Mouse (Mus musculus) heart, adult 18-20 months (tissue): ENCODE results near the gene Cabp1. TPM values are rescaled to one million over a fixed set of nuclear protein-coding genes. Genes with fewer than 3 reads are reported as not detected.
"Not testable (repeated sequence)": the region's sequence is repeated elsewhere in the genome, so short reads cannot be mapped to it uniquely, and the experiment has no call there.

Experiments used
- DNase-seq, 2 experiments: peaks; one replicate each; pipeline ENCODE4 v3.0.0; 2021 to 2022; ENCODE audit warnings: mixed read lengths in 1 of 2
- total RNA-seq, 2 experiments: library from RNA; stranded (reverse); gene quantifications; 2 replicates each; pipeline ENCODE4 v1.2.3; 2021

Gene Cabp1
- total RNA-seq, 2 experiments from 2014 or later: 1.8 to 2.0 TPM

DNA sequence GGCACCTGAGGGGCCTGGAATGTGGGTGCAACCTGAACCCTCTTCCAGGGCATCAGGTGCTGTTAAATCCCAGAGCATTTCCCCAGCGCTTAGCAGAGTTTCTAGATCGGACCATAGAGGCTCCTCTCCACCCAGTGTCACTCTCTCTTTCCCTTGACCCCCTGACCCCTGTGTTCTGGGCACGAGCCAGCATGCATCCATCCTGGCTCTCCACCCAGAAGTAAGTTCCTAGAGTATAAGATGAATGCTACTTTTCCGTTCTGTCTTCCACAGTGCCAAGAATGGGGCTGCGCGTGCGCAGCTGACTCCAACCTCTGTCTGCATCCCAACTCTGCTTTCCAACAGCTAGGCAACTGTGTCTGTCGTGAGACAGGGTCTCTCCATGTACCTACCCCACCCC lies 24.0 kb downstream of the Cabp1 start:
- DNase-seq: no peak

DNA sequence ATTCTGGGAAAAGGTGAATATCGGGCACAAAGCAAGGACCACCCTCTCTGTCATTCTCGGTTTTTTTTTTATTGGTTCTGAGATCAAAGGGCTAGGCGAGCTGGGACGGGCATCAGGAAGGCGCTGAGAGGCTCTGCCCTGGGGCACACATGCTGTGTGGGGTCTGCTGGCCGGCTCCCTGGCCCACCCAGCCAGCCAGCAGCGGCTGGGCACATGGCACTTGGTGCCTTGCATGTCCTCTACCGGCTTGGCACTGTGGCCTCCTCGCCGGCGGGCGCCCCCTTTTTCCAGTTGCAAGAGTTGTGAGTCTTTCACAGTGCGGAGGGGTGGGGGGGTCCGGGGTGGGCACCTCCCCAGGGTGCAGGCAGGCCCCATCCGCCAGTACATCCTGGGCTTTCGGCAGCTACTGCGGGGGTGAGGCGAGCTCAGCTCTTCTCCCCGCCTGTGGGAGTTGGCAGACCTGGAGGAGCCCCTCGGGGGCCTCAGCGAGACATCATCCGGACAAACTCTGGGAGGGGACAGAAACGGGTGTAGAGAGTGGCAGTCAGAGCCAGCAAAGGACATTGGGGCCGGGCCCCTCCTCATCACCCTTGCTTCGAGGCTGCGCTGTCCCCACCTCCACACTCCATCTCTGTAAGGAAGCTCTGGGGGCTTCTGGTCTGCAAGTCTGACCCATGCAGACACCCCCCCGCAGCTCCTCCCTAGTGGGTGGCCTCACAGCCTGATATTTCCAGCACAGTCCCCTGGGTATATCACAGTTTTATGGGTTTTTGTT lies 25.4 kb downstream of the Cabp1 start:
- no peak for DNase-seq

DNA sequence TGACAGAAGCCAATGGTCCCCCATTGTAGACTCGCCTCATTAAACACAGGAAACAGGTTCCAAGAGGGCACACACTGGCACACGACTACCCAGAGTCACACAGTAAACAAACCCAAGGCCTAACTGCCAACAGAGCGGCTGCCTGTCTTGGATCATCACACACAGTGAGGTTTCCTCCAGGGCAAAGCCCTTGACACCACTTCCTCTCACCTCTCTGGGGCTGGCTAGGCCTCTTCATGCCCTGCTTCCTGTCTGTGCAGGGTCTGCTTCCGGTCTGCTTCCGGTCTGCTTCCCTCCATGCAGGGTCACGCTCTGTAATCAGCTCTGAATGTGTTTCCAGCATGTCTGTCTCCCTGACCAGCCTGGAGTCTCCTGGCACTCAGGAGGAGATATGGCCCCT lies 26.8 kb downstream of the Cabp1 start:
- no peak for DNase-seq

DNA sequence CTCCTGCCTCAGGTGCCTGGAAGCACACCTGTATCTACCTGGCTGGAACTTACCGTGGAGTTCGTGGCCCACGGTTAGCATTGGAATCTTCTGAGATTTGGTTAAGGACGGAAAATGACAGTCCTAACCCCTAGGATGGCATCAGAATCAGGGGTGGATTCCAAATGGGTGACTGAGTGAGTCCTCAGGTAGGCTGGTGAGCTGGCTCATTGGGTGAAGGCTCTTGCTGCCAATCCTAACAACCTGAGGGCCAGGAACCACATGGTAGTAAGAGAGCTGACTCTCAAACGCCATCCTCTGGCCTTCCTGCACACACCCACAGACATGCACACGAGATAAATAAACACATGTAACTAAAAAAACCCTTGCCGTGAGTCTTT lies 27.4 kb downstream of the Cabp1 start:
- DNase-seq: no peak

DNA sequence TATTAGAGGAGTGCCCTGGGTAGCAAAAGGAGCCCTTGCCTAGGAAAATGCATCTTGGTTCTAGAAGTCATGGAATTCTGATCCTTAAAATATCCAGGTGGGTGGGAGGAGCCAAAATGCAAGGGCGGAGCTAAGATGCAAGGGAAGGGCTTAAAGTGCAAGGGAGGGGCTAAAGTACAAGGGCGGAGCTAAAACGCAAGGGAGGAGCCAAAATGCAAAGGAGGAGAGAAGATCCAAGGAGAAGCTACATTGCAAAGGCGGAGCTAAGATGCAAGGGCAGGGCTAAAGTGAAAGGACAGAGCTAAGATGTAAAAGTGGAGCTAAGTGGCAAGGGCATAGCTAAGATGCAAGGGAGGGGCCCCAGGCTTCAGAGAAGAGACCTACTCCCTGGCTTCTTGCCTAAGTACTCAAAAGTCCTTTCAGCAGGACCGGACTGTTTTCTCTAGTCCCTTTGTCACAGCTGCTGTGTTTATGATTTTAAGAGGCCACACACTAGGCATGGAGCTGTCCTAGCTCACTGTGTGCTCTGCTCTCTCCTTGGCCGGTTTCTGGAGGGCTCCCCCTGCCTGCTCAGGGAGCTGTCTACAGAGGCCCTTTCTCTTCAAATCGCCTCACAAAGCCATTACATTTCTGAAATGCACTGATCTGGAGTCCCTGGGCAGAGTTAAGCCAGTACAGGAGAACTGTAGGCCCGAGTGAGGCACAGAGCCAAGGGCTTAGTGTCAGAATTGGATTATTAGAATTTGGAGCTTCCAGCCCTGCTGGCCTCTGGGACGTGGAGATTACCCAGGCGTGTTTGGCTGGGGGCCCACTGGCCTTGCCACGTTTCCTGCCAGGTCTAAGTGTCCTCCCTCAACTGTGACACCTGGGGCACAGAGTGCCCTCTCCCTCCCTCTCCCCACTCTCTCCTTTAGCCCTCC lies 28.0 kb downstream of the Cabp1 start:
- DNase-seq: no peak

DNA sequence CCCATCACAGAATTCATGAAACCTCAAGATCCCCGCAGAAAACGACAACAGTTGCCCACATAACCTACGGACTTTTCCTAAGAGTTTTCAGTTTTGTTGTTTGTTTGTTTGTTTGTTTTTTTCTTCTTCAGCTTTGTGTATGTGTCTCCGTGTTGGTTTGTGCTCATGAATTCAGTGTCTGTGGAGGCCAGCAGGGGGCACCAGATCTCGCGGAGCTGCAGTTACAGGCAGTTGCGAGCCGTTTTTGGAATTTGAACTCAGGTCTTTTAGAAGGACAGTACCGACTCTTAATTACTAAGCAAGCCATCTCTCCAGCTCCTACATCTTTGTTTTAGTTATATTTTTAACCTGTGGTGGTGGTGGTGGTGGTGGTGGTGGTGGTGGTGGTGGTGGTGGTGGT lies 28.8 kb downstream of the Cabp1 start:
- DNase-seq: no peak

DNA sequence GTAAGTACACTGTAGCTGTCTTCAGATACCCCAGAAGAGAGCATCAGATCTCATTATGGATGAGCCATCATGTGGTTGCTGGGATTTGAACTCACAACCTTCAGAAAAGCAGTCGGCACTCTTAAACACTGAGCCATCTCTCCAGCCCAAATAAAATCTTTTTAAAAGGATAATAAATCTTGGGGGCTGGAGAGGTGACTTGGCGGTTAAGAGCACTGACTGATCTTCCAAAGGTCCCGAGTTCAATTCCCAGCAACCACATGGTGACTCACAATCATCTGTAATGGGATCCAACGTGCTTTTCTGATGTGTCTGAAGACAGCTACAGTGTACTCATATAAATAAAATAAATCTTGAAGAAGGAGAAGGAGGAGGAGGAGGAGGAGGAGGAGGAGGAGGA lies 29.7 kb downstream of the Cabp1 start:
- DNase-seq: not testable (repeated sequence)

DNA sequence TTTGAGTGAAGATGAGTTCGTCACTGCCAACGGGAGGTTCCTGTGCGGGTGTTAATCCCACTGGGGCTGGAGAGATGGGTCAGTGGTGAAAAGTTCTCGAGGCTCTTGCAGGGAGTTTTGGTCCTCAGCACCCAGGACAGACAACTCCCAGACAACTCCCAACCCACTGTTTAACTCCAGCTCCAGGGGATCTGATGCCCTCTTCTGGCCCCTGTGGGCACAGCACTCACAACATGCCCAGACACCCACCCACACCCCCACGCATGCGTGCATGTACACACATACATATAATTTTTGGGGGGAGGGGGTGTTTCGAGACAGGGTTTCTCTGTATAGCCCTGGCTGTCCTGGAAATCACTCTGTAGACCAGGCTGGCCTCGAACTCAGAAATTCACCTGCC lies 30.6 kb downstream of the Cabp1 start:
- DNase-seq: peak; percentile 53 to 72

DNA sequence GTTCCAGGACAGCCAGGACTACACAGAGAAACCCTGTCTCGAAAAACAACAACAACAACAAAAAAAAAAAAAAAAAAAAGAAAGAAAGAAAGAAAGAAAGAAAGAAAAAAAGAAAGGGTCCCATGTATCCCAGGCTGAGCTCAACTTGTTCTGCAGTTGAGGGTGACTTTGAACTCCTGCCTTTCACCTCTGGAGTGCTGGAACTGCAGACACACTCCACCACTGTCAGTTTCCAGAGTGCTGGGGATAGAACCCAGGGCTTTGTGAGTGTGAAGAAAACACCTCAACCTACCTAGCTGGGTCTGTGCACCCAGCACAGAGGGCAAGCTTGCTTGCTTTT lies 32.3 kb downstream of the Cabp1 start:
- DNase-seq: not testable (repeated sequence)

DNA sequence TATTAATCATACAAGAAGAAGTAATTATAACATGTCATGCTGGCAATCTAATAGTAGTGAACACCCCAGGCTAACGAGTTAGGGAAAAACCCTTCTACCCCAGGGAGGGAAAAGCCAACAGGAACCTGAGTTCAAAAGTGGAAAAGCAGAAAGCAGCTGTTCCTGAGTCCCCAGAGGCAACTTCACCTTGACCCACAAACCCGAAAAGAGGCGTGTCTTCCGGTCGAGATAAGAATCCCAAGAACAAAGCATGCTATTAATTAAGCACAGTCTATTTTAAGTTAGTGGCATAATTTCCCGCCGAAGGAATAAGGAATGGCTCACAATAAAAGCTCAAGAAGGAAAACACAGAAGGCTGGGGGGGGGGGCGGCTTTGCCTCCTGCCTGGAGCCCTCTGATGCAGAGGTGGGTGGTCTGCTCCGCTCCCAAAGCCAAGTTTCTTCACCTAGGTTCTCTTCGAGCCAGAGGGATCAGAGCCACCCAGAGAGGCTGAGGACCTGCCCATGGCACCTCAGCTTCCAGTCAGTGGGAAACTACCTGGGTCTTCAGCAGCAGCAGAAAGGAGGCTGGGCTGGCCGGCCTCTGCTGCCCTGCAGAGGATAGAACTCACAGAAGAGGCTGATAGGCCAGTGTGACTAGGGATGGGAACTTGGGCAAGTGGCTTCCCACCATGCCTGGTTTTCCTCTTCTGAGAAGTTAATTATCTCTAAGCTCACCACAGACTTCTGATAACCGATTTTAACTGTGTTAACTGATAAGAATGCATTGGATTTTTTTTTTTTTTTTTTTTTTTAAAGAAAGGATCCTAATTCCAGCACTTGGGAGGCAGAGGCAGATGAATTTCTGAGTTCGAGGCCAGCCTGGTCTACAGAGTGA lies 32.9 kb downstream of the Cabp1 start:
- DNase-seq: peak; percentile 60 to 85

DNA sequence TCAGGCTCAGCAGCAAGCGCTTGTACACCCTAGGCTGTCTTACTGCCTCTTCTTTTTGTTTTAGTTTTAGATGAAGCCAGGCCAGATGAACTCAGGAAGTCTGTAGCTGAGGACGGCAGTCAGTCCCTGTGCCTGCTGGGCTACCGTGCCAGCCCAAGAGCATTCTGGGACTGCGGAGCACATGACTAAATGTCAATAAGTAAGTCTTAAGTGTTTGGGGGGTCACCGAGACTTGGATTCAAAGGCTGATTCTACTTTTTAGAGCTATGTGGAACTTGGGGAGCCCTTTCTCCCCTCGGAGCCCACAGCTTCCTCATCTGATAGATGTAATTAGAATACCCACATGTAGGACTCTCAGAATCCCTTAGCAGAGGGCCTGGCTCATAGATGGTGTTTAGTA lies 33.5 kb downstream of the Cabp1 start:
- DNase-seq: no peak

DNA sequence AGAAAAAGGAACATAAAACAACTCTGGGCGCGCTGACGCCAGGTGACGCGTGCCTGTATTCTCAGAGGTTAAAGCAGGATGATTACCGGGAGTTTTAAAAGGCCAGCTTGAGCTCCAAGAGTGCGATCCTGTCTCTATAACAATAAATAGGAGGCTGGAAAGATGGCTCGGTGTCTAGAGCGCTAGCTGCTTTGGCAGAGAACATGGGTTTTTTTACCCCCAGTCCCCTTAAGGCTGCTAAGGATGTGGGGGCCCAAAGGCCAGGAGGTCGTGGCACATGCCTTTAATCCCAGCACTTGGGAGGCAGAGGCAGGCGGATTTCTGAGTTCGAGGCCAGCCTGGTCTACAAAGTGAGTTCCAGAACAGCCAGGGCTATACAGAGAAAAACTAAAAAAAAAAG lies 35.0 kb downstream of the Cabp1 start:
- no peak for DNase-seq

DNA sequence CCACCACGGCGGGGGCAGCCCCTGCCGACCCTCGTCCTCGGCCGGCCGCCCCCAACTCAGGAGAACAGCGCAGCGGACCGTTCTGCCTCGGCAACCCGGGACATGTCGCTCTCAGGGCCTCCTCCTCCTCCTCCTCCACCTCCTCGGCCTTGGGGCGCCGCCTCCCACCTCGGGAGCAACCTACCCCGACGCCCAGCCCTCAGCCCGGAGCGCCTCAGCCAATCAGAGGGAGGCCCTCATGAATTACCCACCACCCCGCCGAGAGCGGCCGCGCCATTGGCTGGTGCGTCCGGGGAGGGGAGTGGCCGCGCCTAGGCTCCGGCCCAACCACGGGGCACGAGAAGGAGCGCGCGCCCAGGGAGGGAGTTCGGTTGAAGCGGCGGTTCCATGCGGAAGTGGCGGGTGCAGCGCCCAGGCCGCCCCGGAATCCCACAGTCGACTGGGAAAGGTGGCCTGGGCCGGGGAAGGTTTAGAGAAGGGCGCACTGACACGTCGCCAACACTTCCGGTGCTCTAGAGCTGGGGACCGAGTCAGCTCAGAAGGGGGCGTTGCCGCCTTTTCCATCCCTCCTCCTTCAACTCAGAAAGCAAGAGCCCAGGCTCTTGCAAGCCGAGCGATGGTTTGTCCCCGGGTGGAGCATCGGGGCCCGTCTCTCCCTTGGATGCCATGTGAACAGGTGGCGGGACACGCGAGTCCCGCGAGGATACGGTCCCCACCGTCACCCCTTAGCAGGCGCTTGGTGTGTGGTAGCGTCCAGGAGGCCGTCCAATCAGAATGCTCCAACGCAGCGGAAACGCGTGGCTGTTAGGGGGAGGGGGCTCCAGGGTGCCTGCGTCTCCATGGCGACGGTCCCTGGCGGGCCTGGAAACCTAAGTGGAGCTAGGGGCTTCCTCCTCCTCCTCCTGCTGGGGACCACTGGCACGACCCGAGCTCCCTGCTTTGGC lies 35.9 kb downstream of the Cabp1 start, which contains the start of gene Mlec:
Gene Mlec (minus strand): TSS at position 140 of the 944 bp plus-strand sequence.
- peak; percentile 97 to 99 for DNase-seq

DNA sequence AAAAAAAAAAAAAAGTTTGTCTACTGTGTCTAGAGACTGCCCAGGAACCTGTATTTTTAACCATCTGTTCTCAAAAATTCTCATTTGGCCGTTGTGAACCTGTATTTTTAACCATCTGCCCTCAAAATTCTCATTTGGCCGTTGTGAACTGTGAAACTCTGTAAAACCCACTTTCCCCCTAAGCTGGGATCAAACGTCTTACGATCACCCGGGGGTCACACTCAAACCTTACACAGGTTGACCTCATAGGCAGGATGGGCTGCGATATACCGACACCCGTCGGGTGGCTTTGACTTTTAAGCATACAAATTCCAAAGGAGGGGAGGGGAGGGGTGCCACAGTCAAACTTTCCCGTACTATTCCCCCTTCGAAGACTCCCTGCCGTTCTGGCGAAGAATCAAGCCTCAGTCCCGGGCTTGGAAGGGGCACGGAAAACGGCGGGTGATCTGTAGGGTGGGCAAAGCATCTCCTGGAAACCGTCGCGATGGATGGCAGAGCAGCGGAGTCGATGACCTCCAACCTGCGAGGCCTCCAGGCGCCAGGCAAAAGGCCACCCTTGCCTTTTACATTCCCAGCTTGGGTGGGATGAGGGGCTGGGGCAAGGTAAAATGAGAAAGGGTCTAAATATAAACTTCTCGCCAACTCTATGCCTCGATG lies 37.1 kb downstream of the Cabp1 start:
- peak in 1 of 2 experiments; percentile 45 for DNase-seq

DNA sequence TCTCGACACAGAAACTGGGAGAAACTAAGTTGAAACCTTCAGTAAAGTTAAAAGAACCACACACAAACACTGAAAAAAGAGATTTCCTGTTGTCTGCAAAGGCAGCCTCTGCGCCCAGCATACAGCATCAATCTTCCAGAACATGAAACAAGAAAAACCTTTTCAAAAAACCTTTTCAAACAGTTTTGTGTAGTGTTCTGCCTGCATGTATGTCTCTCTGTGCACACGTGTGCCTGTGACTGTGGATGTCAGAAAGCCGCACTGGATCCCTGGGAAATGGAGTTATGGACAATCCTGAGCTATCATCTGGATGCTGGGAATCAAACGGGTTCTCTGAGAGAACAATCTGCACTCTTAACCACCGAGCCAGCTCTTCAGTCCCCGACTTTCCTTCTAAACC lies 37.8 kb downstream of the Cabp1 start:
- no peak for DNase-seq

DNA sequence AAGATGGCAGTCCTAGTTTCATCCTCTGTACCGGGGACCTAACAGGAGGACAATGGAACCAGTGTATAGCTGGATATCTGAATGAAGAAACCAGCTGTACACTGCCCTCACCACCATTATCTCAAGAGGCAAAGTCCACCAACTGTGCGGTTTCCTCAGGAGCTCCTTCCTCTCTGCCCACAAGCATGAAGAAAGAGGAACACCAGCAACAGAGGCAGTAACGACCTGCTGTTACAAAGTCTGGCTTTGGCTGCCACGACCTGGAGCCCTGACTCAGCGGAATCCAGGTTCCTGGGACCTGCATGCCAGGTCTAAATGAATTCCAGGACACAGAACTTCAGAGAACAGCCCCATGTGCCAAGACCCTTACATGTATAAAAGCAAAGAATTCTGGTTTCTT lies 38.4 kb downstream of the Cabp1 start:
- peak; percentile 40 to 46 for DNase-seq

DNA sequence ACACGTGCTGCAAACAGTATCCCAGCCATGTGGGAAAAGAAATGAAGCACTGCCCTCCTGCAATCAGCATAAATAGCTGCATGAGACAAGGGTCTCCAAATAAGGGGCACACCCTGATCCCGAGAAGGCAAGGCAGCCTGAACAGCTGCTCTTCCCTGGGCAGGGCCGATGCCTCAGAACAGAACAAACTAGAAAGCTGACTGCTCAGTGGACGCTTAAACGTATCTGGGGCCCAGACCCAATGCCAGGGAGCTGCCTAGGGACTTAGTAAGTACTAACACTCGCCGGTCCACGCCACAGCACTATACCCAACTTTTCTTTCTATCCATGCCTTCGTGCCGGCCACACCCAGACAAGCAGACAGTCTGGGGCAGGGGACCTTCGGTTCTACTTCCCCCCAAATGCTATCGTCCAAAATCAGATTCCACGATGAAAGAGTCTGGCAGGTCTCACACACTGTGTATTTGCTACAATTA lies 39.0 kb downstream of the Cabp1 start:
- no peak for DNase-seq

DNA sequence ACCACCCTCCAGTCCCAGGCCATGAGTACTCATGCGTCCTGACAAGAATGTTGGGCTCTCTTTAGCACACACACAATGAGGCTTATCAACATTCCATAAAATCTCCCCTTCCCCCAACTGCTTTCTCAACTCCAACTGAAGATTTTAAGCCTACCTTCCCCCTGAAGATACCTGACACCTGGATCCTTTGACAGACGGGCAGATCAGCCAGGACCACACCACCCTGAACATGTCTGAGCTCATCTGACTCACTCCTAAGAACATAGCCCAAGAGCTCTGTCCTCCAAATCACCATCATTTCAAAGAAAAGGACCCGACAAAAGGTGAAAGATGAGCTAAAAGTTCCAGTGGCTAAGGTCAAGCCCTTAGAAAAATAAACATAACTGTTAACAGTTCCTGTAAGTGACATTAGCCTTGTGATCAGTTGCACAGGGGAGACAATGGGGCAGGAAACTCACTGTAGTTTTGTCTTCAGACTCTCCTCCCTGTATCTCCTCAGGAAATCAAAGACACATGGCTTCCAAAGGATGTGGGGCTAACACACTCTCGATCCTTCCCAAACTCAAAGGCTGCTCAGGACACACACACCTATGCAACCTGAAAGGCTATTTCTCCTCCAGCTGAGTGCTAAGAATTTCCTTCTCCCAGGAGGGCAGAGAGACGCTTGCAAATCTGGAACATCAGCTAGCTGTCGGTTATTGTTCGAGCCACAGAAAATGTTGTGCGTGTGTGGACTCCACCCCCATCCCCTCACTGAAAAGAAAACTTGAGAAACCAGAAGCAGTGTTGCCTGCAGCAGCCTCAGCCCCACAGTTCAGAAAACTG lies 41.8 kb downstream of the Cabp1 start:
- no peak for DNase-seq

DNA sequence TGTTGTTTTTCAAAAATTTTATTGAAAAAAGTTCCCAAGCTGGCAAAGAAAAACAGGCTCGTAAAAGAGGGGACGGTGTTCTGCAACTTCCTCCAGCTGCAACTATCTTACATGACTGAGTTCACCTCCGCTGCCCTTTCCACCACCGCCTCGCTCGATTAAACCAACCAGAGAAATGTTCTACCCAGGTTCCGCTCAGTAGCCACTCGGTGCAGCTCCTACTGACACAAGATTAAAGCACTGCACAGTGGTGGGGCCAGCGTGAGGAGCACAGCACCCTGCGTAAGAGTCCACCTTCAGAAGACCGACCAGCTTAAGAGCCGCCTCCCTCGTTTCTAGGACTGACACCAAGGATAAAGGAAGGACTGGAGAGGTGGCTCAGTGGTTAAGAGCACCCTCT lies 42.7 kb downstream of the Cabp1 start:
- DNase-seq: no peak

DNA sequence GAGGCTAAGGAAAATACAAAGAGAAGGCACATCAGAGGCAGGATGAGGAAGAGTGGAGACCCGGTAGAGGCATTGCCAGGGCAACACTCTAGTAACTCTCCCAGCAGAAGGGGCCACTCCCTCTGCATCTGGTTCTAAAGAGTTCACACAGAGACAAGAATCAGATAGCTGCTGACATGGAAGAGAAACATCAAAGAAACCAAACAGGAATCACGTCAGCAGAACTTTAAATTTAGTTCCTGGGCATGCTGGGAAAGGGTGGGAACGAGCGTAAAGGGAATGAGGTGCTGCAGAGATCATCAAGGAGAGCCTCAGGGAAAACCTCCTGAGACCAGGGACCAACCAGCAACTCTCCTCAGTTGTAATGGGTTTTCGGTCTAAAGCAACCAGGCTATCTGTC lies 43.2 kb downstream of the Cabp1 start:
- no peak for DNase-seq
